Mouse (Mus musculus): ENCODE results near the gene Tuba3b.

Tuba3b gene

DNA sequence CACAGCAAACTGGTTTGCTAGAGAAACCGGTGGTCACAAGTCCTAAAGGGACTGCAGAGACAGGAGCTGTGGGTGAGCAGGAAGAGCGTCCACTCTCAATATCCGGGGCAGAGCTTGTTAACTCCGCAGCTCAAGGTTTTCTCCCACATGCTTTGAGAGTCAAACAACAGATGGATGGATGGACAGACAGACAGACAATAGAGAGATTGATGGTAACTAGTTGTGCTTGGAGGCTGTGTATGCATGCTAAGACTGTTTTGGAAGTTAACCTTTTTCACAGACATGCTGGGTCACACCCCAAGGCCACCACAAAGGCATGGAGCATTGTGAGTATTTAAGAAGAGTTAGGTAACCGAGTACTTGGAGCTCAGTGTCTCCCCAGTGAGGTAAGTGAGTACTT, 6.9 kb upstream of the Tuba3b start:
- DNase-seq = no peak

DNA sequence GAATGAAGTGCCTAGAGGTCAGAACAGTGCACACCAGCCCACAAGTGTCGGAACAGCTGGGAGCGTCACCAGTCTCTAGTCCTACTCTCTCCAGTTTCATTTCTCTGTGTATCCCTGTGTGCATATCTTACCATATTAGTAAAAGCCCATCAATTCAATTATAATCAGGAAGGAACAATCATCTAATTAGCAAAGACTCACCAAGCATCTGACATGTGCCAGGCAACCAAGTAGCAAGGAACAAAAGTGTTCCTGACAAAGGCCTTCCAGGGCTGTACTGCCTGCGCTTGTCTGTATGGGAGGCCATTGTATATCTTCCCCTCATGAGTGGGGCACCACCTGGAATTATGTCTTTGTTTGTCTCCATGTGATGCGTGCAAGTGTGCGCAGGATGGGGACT, 4.7 kb upstream of the Tuba3b start:
- DNase-seq = no peak

DNA sequence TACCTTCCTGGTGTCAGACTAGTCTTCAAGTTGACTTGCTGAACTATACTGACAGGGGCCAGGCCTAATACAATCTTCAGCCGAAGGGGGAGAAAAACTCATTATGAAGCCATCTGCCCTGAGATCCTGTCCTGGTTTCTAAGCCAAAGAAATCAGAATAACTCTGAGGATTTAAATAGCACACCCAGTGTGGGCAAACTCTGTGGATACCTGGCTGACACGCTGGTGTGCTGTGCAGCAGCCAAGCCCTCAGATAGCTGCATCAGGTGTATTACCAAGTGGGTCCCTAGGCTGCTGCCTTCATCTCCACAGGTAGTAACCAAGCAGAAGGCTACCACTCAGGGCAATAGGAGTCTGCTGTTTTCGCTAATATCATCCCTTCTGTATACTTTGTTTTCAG, 2.9 kb upstream of the Tuba3b start:
- DNase-seq = no peak

DNA sequence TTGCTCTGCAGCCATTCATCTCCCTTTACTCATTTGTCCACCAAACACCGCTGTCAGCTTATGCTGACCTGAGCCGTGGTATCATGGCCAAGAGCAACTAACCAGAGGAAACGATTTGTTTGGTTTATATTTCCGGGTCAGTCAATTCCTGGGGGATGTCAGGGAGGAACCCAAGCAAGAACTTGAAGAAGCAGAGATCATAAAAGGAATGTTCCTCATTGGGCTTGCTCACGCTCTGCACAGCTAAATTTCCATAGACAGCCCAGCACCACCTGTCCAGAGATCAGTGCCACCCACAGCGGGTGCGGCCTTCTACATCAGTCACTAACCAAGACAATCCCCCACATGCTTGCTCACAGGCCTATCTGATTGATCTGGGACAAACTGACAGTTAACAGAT, 1.3 kb upstream of the Tuba3b start, which contains the start of gene Lmntd1:
Gene Lmntd1, minus strand, starts transcription at position 101 of the 400 bp plus-strand sequence.
- no peak for DNase-seq

DNA sequence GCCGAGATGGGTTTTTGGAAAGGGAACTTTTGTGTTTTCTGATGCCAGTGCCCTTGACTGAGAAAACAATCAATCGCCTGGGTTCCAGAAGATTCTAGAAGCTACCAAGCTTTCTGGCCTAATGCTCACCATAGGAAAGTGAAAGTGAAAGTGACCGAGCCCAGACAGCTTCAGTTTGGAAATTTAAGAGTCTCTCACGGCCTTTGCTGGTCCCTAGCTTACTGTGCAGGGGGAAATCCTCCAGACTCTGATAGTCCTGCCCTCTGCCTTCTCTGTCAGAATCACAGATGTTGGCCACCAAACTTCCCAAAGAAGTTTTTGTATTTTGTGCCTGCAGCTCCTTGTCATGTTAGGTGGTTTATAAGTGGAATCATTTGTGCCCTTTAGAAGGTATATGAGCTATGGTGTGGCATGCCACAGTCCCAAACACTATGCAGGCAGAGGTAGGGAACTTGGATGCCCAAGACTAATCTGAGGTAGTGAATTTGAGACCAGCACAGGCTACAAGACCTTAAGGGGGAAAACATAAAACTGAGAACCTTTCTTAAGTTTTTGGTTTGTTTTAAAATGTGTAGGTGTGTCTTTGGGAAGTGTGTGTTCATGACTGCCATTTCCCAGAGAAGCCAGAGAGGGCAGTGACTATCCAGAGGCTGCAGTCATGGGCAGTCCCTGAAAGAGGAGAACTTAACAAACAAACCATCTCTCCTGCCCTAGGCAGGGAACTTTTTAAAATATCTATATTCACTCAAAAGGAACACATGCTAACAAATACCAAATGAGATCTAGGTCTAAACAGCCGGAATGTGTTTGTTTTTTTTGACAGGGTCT, 1.1 kb downstream of the Tuba3b start:
- no peak for DNase-seq

DNA sequence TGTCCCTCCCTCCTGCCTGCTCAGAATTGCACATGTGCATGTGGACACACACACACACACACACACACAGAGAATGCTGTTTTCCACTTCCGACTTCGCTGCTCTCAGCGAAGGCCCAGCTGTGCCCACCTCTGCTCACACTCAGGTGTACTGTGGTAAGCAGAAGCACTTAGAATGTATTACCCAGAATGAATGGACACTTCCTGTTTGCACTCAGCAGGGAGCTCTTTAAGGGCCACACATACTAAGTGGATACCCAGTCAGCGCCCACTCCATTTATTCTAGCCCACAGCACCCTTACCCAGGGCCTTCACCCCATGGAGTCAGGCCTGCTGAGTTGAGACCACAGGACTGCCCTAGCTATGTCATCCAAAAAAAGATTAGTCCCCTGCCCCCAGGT, 7.6 kb downstream of the Tuba3b start:
- DNase-seq = no peak

DNA sequence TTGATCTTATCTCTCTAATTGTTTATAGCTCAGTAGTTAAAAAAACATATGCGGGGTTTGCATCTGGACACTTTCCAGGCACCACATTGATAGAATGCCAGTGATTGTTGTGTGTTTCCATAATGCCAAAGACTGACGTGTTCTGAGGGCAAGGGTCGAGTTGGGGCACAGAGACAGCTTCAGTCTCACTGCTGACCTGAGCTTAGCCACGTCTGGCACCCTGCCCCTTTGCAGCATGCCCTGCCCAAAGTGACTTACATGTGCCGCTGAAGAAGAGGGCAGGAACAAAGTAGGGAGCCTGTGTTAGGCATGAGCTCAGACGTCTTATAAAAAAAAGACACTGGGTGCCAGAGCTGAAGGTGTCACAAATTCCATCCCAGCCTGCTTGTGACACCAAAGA, 14.7 kb downstream of the Tuba3b start:
- DNase-seq = no peak

DNA sequence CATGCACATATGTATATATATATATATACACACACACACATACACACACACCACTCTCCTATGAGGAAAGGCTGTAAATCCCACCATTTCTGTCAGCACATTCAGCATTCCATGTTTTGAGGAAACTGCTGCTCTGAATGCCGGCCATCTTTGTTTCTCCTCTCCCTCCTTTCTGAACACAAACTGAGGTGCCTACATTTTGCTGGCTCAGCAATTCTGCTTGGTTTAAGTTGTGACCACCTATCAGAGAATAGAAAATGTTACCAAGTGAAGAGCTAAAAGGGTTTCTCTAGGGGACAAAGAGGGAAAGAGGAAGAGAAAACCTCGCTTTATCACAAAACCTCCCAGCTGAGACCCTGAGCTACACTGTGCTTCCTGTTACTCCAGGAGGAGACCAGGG, 18.9 kb downstream of the Tuba3b start:
- DNase-seq = no peak

DNA sequence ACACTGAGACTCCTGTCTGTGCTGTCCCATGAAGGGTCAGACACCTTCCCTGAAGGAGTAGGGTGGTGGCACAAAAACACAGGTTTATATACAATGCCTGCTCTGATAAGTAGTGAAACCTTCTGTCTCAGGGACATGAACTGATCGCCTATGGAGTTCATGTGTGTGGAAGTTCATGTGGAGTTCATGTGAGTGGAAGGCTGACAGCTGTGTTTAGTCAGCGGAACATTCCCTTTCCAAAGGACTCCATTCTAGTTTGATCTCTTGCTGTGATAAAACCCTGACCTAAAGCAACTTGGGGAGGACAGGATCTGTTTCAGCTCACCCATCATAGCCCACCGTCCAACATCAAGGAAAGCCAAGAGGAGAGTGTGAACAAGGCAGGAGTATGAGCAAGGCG, 21.1 kb downstream of the Tuba3b start:
- no peak for DNase-seq

DNA sequence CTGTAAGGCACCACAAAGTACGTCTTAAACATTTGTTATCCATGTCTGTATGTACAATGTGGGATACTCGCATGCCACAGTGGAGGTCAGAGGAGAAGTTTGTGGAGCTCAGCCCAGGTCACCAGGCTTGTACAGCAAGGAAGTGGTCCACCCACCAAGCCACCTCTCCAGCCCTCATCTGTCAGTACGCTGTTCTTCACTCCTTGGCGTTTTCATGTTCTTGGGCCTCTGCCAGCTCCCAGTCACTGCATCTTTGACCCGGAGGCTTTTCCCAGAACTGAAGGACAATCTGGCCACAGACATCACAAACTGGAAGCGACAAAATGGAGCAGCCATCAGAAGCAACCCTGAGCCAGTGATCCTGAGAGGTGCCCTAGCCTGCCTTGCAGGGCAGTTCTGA, 22.7 kb downstream of the Tuba3b start:
- no peak for DNase-seq

DNA sequence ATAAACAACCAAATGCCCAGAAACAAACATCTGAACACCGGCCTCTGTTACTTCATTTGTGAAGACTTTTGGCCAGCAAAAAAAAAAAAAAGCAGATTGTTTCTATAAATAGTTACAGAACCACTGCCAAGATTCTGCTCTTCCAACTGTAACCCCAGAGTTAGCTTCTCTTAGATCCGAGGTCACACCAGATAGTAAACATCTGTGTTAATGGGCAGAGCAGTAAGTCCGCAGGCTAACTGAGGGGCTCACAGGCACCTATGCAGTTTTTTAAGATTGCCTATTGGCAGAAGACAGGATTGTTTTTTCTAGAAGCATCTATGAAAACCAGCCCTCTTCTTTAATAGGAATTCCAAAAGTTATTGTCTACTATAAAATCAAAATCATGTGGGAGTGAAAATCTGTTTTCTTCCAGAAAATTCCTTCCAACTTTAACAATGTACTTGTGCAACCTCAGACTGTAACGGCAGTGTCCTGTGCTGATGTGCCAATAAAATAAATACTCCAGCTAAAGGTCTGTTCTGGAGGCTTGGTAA, 25.5 kb downstream of the Tuba3b start:
- DNase-seq = no peak

DNA sequence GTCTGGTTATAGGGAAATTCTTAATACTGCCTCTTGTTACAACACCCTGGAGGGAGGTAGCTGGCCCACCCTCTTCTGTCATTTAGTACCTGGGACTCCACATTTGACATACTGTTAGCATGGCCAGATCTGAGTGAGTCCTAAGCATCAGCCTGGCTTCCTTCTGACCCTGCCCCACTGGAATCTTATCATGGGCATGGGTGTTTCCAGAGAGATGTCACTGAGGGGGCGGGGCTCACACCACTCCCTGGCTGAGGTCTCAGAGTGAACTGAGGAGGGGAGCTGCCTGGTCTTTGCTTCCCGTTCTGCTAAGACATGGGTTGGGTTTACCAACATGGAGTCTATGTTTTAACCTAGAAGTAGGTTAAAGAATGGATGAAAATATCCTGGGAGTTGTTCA, 36.4 kb downstream of the Tuba3b start:
- DNase-seq = no peak

DNA sequence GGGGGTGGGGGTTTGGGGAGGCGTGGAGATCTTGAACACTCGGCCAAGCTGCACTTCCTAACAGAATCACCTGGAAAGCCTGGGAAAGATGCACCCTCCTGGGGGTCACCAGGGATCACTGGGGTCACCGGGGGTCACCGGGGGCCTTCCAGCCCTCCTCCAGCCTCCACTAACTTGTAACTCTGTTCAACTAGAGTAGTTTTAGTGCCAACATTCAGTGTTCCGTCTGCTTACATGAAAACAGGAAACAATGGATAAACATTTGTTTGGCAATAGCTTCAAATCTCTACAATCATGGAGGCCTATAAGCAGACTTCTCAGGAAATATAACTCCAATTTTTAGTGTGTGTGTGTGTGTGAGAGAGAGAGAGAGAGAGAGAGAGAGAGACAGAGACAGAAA, 37.4 kb downstream of the Tuba3b start:
- DNase-seq = no peak

DNA sequence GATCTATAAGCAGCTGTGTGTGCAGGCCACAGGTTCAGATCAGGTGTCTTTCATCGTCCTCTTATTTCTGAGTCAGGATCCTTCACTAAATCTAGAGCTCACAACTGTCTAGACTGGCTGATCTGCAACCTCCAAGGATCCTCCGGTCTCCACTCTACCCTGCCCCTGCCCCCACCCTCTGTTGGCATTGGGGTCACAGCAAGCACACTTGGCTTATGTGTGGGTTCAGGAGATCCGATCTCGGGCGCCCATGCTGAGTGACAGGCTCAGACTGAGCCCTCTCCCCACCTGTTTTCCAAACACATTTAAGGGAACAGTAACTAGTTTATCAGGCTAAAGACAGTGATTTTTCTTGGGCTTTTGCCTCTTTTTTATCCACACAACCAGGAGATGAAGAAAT, 38.1 kb downstream of the Tuba3b start:
- DNase-seq = no peak

DNA sequence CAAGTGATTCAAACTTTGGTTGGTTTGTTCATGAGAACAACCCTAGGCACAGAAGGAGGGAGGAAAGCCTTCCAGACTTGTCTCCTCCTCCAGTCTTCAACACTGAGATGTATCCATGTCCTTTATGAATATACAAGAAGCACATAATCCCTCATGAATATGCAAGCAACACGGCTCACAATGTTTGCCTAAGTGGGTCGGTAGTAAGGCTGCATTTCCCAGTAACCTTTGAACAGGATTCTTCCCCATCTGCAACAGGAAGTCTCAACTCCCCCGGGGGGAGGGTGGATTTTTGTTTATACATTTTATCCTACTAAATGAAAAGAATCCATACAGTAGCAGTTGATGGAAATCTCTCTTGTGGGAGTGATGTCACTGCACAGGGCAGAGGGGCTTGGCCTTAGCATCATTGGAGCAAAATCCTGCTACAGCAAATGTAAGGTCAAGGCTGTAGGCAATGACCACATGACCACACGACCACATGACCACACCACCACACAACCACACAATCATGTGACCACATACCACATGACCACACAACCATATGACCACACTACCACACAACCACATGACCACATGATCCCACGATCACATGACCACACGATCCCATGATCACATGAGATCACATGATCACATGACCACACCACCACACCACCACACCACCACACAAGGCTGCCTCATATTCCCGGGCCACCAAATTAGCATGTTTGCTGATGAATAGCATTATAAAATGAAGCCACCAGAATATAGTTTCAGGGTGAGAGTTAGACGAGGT, 38.7 kb downstream of the Tuba3b start:
- no peak for DNase-seq

DNA sequence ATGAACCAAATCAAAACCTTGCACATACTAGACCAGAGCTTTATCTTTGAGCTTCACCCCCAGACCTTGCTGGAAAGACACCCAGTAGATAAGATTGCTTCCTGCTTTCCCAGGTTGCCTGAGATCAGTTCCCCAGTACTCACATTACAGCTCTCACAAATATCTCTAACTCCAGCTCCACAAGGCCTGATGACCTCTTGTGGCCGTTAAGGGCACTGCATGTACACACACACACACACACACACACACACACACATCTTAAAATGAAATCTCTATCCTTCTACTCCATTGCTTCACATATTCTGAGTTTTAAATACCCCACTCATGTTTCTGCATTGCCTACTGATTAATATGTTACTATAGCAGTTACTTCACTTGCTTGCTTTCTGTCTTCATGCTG, 40.1 kb downstream of the Tuba3b start:
- DNase-seq = no peak

DNA sequence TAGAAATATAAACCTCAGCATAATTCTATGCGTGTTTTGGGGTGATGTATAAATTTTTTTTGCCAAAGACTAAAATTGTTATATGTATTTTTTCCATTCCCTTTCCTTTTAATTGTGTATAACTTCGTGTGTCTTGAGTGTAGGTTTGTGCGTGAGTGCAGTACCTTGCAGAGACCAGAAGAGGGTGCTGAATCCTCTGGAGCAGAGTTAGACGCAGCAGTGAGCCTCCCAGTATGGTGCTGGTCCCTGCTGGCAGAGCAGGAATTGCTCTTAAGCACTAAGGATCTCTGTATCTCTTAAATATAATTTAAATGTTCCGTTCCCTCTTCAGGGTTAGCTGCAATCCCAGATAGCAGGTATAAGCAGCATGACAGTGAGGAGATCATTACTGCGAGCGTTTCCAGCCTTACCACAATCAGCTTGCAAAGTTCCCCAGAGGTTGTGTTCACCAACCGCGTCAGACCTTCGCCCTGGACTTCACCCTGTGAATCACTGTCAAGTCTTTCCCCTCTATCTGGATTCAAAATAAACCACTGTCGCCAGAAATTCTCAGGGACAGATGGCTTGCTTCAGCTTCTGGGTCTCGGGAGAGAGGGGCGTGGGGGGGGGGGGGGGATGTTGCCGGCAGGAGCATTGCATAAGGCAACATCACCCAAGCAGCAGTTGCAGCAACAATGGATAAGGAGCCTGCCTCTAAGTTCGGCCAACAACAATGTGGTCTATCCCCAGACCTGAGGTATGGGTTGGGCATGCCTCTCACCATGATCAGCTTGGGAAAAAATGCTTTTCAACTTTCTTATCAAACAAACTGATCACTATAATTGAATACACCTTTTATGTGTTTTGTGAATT, 41.4 kb downstream of the Tuba3b start:
- DNase-seq = no peak

DNA sequence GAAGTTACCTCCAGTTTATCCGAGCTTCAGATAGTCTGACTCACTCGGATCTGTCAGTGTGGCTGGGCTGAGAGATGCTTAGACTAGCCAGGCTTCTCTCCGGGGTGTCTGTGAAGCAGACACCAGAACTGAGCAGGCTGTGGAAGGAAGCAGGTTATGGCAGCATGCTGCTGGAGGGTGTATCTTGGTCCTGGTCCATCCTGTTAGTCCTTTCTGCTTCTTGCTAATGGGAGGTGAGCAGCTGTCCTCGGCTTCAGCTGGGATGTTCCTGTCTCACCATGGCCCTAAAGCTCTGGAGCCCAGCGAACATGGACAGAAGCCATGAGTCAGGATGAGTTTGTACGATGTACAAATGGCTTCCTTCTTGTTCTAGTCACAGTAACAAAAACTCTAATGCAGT, 43.6 kb downstream of the Tuba3b start:
- DNase-seq = no peak

DNA sequence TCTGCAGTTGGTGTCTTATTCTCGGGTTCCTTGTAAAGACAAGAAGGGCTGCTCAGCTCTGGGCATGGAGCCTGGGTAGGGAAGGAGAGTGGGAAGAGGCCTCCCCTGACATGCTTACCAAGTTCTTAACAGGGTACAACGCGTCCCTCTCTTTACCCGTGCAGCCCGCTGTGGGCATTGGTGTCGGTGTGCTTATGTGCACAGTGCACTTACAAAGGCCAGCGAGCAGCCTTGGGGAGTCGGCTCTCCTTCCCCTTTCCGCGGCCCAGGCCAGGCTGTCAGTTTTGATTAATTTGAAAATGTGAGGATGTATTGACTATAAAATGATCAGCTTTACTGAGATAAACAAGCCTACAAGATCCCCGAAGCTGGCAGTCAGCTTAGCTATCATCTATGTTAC, 45.4 kb downstream of the Tuba3b start:
- no peak for DNase-seq

DNA sequence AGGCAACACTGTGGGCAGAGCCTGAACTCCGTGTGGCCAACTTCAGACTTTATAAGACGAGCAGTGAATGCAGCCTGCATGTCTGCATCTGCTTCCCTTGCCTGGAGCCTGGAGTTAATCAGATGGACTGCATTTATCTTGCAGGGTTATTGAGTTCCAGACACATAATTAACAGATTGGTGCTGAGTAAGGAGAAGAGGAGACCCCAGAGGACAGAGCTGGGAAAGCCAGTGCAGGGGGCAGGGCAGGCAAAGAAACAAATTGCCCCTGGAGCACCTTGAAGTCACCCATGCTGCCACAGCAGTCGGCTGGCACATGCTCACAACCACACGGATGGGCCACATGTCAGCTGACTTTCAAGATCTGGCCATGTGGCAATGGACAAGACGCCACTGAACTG, 48.7 kb downstream of the Tuba3b start:
- DNase-seq = no peak

DNA sequence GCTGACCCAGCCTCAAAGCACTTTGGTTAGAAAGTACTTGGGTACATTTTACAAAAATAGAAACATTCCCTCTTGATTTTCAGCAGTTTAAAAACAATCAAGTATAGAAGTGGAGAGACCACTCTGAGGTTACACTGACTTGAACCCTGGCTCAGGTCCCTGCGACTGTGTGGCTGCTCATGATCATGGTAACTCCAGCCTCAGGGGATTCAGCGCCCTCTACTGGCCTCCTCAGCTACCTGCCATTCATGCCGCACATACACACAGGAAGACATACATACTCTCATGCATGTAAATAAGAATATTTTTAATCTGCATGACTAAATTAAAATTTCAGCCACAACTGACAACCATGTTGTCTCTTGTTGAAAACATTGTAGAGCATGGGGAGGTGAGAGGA, 50.2 kb downstream of the Tuba3b start:
- DNase-seq = no peak

DNA sequence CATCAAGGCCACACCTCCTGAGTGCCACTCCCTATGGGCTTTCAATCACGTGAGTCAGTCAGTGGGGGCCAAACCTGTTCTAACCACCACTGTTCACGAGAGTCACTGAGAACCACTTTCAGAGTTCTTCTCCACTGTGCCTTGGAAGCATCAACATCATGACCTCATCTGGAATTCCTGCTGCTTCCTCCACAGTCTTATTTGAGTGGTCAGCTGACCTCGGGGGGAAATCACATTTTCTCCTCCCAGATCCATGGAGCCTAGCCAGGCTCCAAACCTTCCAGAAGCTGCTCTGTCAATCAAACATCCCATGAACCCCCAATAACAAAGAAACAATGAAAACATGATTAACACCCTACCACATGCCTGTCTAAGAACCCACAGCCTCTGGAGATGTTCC, 52.1 kb downstream of the Tuba3b start:
- DNase-seq = no peak

DNA sequence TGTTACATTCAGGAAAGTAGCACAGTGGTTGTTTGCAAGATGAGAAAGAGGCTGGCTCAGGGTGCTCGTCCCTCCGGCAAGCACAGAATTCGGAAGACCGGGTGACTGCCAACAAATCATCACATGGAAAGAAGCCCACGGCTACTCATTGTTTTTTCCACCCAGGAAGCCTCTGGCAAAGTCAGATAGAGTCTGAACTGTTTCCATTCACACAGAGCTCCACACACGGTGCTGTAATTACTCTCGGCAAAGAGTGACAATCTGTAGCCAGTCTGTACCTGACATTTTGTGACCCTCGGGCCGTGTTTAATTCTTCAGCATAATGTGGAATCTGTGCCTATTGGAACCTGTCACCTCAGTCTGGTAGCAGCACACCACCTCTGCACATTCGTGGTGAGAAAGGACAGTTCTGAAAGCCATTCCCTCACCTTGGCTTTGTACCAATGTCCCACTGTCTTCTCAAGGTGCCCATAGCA, 54.1 kb downstream of the Tuba3b start:
- no peak for DNase-seq
